ENCODE assay signal across 24 mouse cellular contexts in the genomic region with DNA sequence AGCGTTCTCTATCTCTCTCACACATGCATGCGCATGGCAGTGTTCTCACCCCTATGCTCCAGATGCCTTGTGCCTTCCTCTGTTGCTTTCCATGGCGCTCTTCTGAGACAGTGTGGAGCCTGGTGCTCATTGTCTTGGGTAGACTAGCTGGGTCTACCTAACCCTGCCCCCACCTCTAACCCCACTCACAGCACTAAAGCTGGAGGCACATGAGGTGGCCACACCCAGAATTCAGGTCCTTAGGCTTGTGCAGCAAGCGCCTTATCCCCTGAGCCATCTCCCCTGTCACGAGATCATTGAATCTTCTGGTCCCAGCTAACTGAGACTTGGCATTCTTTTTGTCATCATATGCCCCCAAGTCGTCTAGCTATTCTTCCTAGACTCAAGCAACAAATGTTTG. TPM values are rescaled to one million over a fixed set of nuclear protein-coding genes. Genes with fewer than 3 reads are reported as not detected.
DNase-seq lines count a peak whose midpoint lies in the region; ATAC-seq and TF ChIP-seq lines count a peak whose summit lies in the region.
"Had no signal": no experiment of that assay in that cellular context is flagged by ENCODE, and none has a peak within 500 bp of the region (broad histone marks: within the 10 kb centered on the region; RNA-seq: fewer than 3 reads in every experiment).

No protein-coding gene starts in this region.

- ATAC-seq in heart, embryonic 13.5 days (ENCODE audit: extremely low read depth, insufficient number of reproducible peaks, low FRiP score, low TSS enrichment) = no peak
- peak; percentile 42; the same call in 1 of the 2 replicates for ATAC-seq in stomach, embryonic 14.5 days (ENCODE audit: insufficient number of reproducible peaks, insufficient read depth, low FRiP score, low read depth)
- ATAC-seq in stomach, postnatal 0 days (ENCODE audit: low FRiP score, low TSS enrichment) = no peak
- ATAC-seq in midbrain, postnatal 0 days (ENCODE audit: low FRiP score) = no peak
- ATAC-seq: CD4-positive, CD25-positive, alpha-beta regulatory T cell, adult 4 months; forebrain, embryonic 13.5 days; forebrain, postnatal 0 days; hindbrain, embryonic 16.5 days; inflammation-experienced regulatory T-cells, adult 6 months; Patski had no signal

- H3K4me1 ChIP-seq in heart, embryonic 13.5 days = peaks cover 67% of the 10 kb centered on the region
- H3K4me1 ChIP-seq in stomach, embryonic 14.5 days (ENCODE audit: control insufficient read depth, insufficient read depth, low read length) = peaks cover 5% of the 10 kb centered on the region; the same call in 1 of the 2 replicates
- 0 out of 2 replicates have a peak, but pooled peaks cover 3% of the 10 kb centered on the region for H3K4me1 ChIP-seq in stomach, postnatal 0 days (replicated peaks; ENCODE audit: control insufficient read depth, insufficient read depth)
- H3K4me1 ChIP-seq in midbrain, postnatal 0 days (ENCODE audit: insufficient read depth, low read length) = peaks cover 6% of the 10 kb centered on the region; the same call in 1 of the 2 replicates
- H3K4me1 ChIP-seq: embryonic facial prominence, embryonic 10.5 days; hindbrain, embryonic 12.5 days had no signal

- H3K4me3 ChIP-seq in gastrocnemius, adult 2 months = no peak overlapping the region
- no peak overlapping the region for H3K4me3 ChIP-seq in heart, embryonic 13.5 days
- no peak overlapping the region for H3K4me3 ChIP-seq in stomach, embryonic 14.5 days (ENCODE audit: low read depth, low read length)
- no peak overlapping the region for H3K4me3 ChIP-seq in stomach, postnatal 0 days (ENCODE audit: low read depth, low read length)
- no peak overlapping the region for H3K4me3 ChIP-seq in midbrain, postnatal 0 days (ENCODE audit: low read depth, low read length)
- H3K4me3 ChIP-seq: embryonic facial prominence, embryonic 10.5 days; forebrain, embryonic 13.5 days; hindbrain, embryonic 12.5 days had no signal

- DNase-seq in gastrocnemius, adult 2 months = no peak
- no peak for DNase-seq in gastrocnemius, postnatal 14 days
- DNase-seq in heart, adult 9 months (ENCODE audit: low spot score in 2 of 2) = no peak
- no peak for DNase-seq in stomach, postnatal 0 days (ENCODE audit: low spot score)
- no peak for DNase-seq in layer of hippocampus, postnatal 25 days (ENCODE audit: extremely low spot score in 1 of 2, low spot score in 1 of 2)
- DNase-seq in midbrain, postnatal 0 days (ENCODE audit: low spot score) = no peak
- DNase-seq: adrenal gland, adult 2 months; adrenal gland, postnatal 25 days; B cell, adult 2 months; cerebellum, adult 2 months; cerebellum, postnatal 10 days; forebrain, postnatal 0 days; gastrocnemius, postnatal 36 days; heart, postnatal 4 days had no signal

- TF ChIP-seq CTCF in gastrocnemius, adult 2 months (IDR thresholded peaks at IDR 0.05) = no peak
- no peak for TF ChIP-seq CTCF in stomach, postnatal 0 days (IDR thresholded peaks at IDR 0.05; ENCODE audit: low read depth)
- TF ChIP-seq CTCF in midbrain, postnatal 0 days (IDR thresholded peaks at IDR 0.05) = no peak

- intact Hi-C loops in gastrocnemius, adult 2 months (cut with DNase I) = no loop called here
- intact Hi-C loops in gastrocnemius, postnatal 14 days (cut with DNase I; ENCODE audit: low total_unique reads) = no loop called here

- H3K9me3 ChIP-seq in heart, embryonic 13.5 days = no peaks in the 10 kb centered on the region
- no peaks in the 10 kb centered on the region for H3K9me3 ChIP-seq in stomach, embryonic 14.5 days (ENCODE audit: control insufficient read depth, low read depth, low read length)
- H3K9me3 ChIP-seq in stomach, postnatal 0 days (ENCODE audit: control insufficient read depth, low read length) = no peaks in the 10 kb centered on the region
- no peaks in the 10 kb centered on the region for H3K9me3 ChIP-seq in midbrain, postnatal 0 days (ENCODE audit: low read length)
- H3K9me3 ChIP-seq: embryonic facial prominence, embryonic 10.5 days; forebrain, embryonic 13.5 days; hindbrain, embryonic 12.5 days had no signal

- no peak overlapping the region for H3K4me2 ChIP-seq in heart, embryonic 13.5 days
- H3K4me2 ChIP-seq in stomach, embryonic 14.5 days (replicated peaks; ENCODE audit: low read depth, low read length) = no peak overlapping the region
- no peak overlapping the region for H3K4me2 ChIP-seq in stomach, postnatal 0 days (replicated peaks; ENCODE audit: low read depth)
- no peak overlapping the region for H3K4me2 ChIP-seq in midbrain, postnatal 0 days (ENCODE audit: low read depth, low read length, poor library complexity, severe bottlenecking)
- H3K4me2 ChIP-seq: forebrain, embryonic 13.5 days; heart, embryonic 11.5 days; hindbrain, embryonic 12.5 days had no signal

- peaks cover 39% of the 10 kb centered on the region for H3K36me3 ChIP-seq in heart, embryonic 13.5 days
- H3K36me3 ChIP-seq in stomach, embryonic 14.5 days (ENCODE audit: control insufficient read depth, insufficient read depth, low read length) = no peaks in the 10 kb centered on the region
- H3K36me3 ChIP-seq in stomach, postnatal 0 days (ENCODE audit: control insufficient read depth, insufficient read depth, low read length) = no peaks in the 10 kb centered on the region
- no peaks in the 10 kb centered on the region for H3K36me3 ChIP-seq in midbrain, postnatal 0 days (ENCODE audit: insufficient read depth, low read length)
- H3K36me3 ChIP-seq: embryonic facial prominence, embryonic 10.5 days; hindbrain, embryonic 12.5 days had no signal

- H3K27me3 ChIP-seq in heart, embryonic 13.5 days (replicated peaks) = no peaks in the 10 kb centered on the region
- H3K27me3 ChIP-seq in stomach, embryonic 14.5 days (ENCODE audit: control insufficient read depth, insufficient read depth, low read length) = no peaks in the 10 kb centered on the region
- H3K27me3 ChIP-seq in stomach, postnatal 0 days (ENCODE audit: control insufficient read depth, insufficient read depth, low read length) = no peaks in the 10 kb centered on the region
- no peaks in the 10 kb centered on the region for H3K27me3 ChIP-seq in midbrain, postnatal 0 days (ENCODE audit: insufficient read depth, low read length)
- H3K27me3 ChIP-seq: forebrain, embryonic 13.5 days; hindbrain, embryonic 12.5 days; Patski had no signal

- no peak overlapping the region for H3K9ac ChIP-seq in heart, embryonic 13.5 days
- H3K9ac ChIP-seq in stomach, embryonic 14.5 days (replicated peaks; ENCODE audit: low read depth, low read length) = no peak overlapping the region
- H3K9ac ChIP-seq in stomach, postnatal 0 days (ENCODE audit: low read length) = no peak overlapping the region
- H3K9ac ChIP-seq in midbrain, postnatal 0 days (replicated peaks; ENCODE audit: low read length, poor library complexity, severe bottlenecking) = no peak overlapping the region
- H3K9ac ChIP-seq: forebrain, embryonic 13.5 days; forebrain, postnatal 0 days; hindbrain, embryonic 12.5 days had no signal

- 80% methylated on average over 6 of the region's 6 CpGs for WGBS in heart, embryonic 13.5 days
- 86% methylated on average over 6 of the region's 6 CpGs for WGBS in stomach, embryonic 14.5 days
- WGBS in stomach, postnatal 0 days = 90% methylated on average over 6 of the region's 6 CpGs
- WGBS in midbrain, postnatal 0 days = 88% methylated on average over 6 of the region's 6 CpGs

- no peak for TF ChIP-seq EP300 in stomach, postnatal 0 days (optimal IDR thresholded peaks at IDR 0.05)

- peak overlapping the region; percentile 32 for H3K27ac ChIP-seq in gastrocnemius, adult 2 months
- H3K27ac ChIP-seq in heart, embryonic 13.5 days (replicated peaks) = 0 out of 2 replicates have a peak overlapping the region, but pooled peaks have one; percentile 25
- H3K27ac ChIP-seq in stomach, embryonic 14.5 days (ENCODE audit: low read length) = no peak overlapping the region
- H3K27ac ChIP-seq in stomach, postnatal 0 days (replicated peaks) = no peak overlapping the region
- H3K27ac ChIP-seq in midbrain, postnatal 0 days (ENCODE audit: low read depth, low read length) = no peak overlapping the region
- H3K27ac ChIP-seq: embryonic facial prominence, embryonic 10.5 days; forebrain, embryonic 13.5 days; hindbrain, embryonic 12.5 days had no signal

RNA-seq across cellular contexts. Expression of a gene that starts 17.0 kb away (rescaled TPM):
- total RNA-seq in gastrocnemius, adult 2 months (2021) = 1 to 10 TPM; 5.7 to 7.1 TPM
- total RNA-seq in gastrocnemius, postnatal 14 days (2021) = 10 to 100 TPM; 25.9 to 34.0 TPM
- polyA plus RNA-seq in heart, embryonic 13.5 days (2015; fragmentation: Nextera tagmentation; extraction: Ambion mirVana) = 43.8 and 54.8 TPM in 2 replicates
- 14.7 and 15.3 TPM in 2 replicates for polyA plus RNA-seq in stomach, embryonic 14.5 days (2014; fragmentation: Nextera tagmentation; extraction: Ambion mirVana)
- 7.9 and 8.6 TPM in 2 replicates for polyA plus RNA-seq in stomach, postnatal 0 days (2015; fragmentation: Nextera tagmentation; extraction: Ambion mirVana)
- 1 to 10 TPM; 5.4 to 6.9 TPM for total RNA-seq in layer of hippocampus, postnatal 25 days (2021)
- 0.94 and 1.3 TPM in 2 replicates for total RNA-seq in midbrain, postnatal 0 days (2014; rRNA removed)
- polyA plus RNA-seq in midbrain, postnatal 0 days (2015; fragmentation: Nextera tagmentation; extraction: Ambion mirVana) = 0.65 and 1.3 TPM in 2 replicates
- polyA plus RNA-seq: CD4-positive, CD25-positive, alpha-beta regulatory T cell, adult 4 months had no signal

RNA-seq across cellular contexts. Expression of a gene that starts 48.7 kb away (rescaled TPM):
- 1 to 10 TPM in 1 of 2 experiments, under 1 TPM in 1; 0.74 to 2.7 TPM for total RNA-seq in gastrocnemius, adult 2 months (2021)
- 1 to 10 TPM; 1.0 to 1.9 TPM for total RNA-seq in gastrocnemius, postnatal 14 days (2021)
- polyA plus RNA-seq in heart, embryonic 13.5 days (2015; fragmentation: Nextera tagmentation; extraction: Ambion mirVana) = 9.3 and 12.1 TPM in 2 replicates
- 2.5 and 3.8 TPM in 2 replicates for polyA plus RNA-seq in stomach, embryonic 14.5 days (2014; fragmentation: Nextera tagmentation; extraction: Ambion mirVana)
- polyA plus RNA-seq in stomach, postnatal 0 days (2015; fragmentation: Nextera tagmentation; extraction: Ambion mirVana) = 1.7 and 2.2 TPM in 2 replicates
- total RNA-seq in layer of hippocampus, postnatal 25 days (2021) = 10 to 100 TPM; 19.1 to 20.3 TPM
- total RNA-seq in midbrain, postnatal 0 days (2014; rRNA removed) = 1.2 and 1.9 TPM in 2 replicates
- polyA plus RNA-seq in midbrain, postnatal 0 days (2015; fragmentation: Nextera tagmentation; extraction: Ambion mirVana) = 1.8 and 2.4 TPM in 2 replicates
- polyA plus RNA-seq: CD4-positive, CD25-positive, alpha-beta regulatory T cell, adult 4 months had no signal

Comparison
In these comparisons a context has a peak if more than half of its experiments do, and no peak if none do; other contexts are left out.
1. H3K27ac ChIP-seq: peak in gastrocnemius, adult 2 months (single experiment) and heart, embryonic 13.5 days (single experiment); none in stomach, embryonic 14.5 days (single experiment), stomach, postnatal 0 days (single experiment) and midbrain, postnatal 0 days (single experiment).